Mouse (Mus musculus) bone marrow, adult 2 months (tissue): ENCODE data around the gene Eif2ak1.

Experiments used
- CTCF ChIP-seq: fragments of 200-500 bp; IDR thresholded peaks from 2 replicates; pipeline ENCODE4 v1.5.1; 2011; ENCODE audit warnings: low read length, control low read depth; ENCODE audit not compliant: control insufficient read depth, insufficient read depth
- POLR2A ChIP-seq: fragments of 200-500 bp; IDR thresholded peaks from 2 replicates; pipeline ENCODE4 v1.6.1; 2011; ENCODE audit warnings: low read depth, mild to moderate bottlenecking, control low read depth, low read length, borderline replicate concordance; ENCODE audit not compliant: control insufficient read depth

DNA sequence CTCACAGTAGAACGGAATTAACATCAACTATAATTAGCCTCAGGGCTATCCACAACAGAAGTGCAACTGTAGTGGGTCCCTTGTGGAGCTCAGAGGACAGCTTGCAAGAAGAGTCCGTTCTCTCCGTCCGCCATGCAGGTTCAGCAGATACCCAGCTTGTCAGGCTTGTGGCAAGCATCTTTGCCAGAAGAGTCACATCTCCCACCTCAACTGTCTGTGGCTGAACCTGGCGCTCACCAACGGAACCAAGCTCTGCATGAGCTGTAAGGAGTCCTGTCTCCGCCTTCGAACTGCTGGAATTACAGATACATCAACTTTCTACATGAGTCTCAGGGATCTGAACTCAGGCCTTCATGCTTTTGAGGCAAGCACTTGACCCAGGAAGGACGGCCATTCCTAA is 118.6 kb downstream of the Eif2ak1 start:
- TF ChIP-seq CTCF (no peak), POLR2A (no peak)
